13 mouse cellular contexts compared by ENCODE assay signal in genomic region chr7:142374413-142375015, GRCm38 (mm10). TPM values are rescaled to one million over a fixed set of nuclear protein-coding genes. Genes with fewer than 3 reads are reported as not detected.
DNase-seq lines count a peak whose midpoint lies in the region; ATAC-seq and TF ChIP-seq lines count a peak whose summit lies in the region.
"Had no signal": no experiment of that assay in that cellular context is flagged by ENCODE, and none has a peak within 500 bp of the region (broad histone marks: within the 10 kb centered on the region; RNA-seq: fewer than 3 reads in every experiment).

No protein-coding gene starts in this region.

- H3K9ac ChIP-seq in embryonic facial prominence, embryonic 13.5 days = no peak overlapping the region
- no peak overlapping the region for H3K9ac ChIP-seq in heart, postnatal 0 days (replicated peaks; ENCODE audit: low read depth, low read length)
- no peak overlapping the region for H3K9ac ChIP-seq in midbrain, embryonic 14.5 days (replicated peaks; ENCODE audit: low read length)
- H3K9ac ChIP-seq: hindbrain, embryonic 13.5 days; limb, embryonic 15.5 days had no signal

- H3K4me2 ChIP-seq in embryonic facial prominence, embryonic 13.5 days = no peak overlapping the region
- no peak overlapping the region for H3K4me2 ChIP-seq in heart, postnatal 0 days (ENCODE audit: low read depth, low read length)
- H3K4me2 ChIP-seq in midbrain, embryonic 14.5 days (ENCODE audit: low read length) = no peak overlapping the region
- H3K4me2 ChIP-seq: hindbrain, embryonic 13.5 days; limb, embryonic 15.5 days had no signal

- no peaks in the 10 kb centered on the region for H3K9me3 ChIP-seq in embryonic facial prominence, embryonic 13.5 days
- no peaks in the 10 kb centered on the region for H3K9me3 ChIP-seq in embryonic facial prominence, embryonic 10.5 days
- no peaks in the 10 kb centered on the region for H3K9me3 ChIP-seq in heart, postnatal 0 days (replicated peaks; ENCODE audit: control insufficient read depth, low read length)
- no peaks in the 10 kb centered on the region for H3K9me3 ChIP-seq in midbrain, embryonic 14.5 days (ENCODE audit: control insufficient read depth, low read length)
- H3K9me3 ChIP-seq: hindbrain, embryonic 13.5 days; limb, embryonic 15.5 days had no signal

- H3K36me3 ChIP-seq in embryonic facial prominence, embryonic 13.5 days = peaks cover 43% of the 10 kb centered on the region
- peaks cover 46% of the 10 kb centered on the region for H3K36me3 ChIP-seq in embryonic facial prominence, embryonic 10.5 days (replicated peaks)
- peaks cover 39% of the 10 kb centered on the region for H3K36me3 ChIP-seq in heart, postnatal 0 days (replicated peaks; ENCODE audit: control insufficient read depth, insufficient read depth, low read length)
- H3K36me3 ChIP-seq in midbrain, embryonic 14.5 days (ENCODE audit: control insufficient read depth, insufficient read depth, low read length) = peaks cover 48% of the 10 kb centered on the region

- no peak for ATAC-seq in embryonic facial prominence, embryonic 13.5 days (ENCODE audit: insufficient number of reproducible peaks, insufficient read depth, low FRiP score, low TSS enrichment, low read depth)
- ATAC-seq in heart, postnatal 0 days (ENCODE audit: insufficient read depth, low read depth) = no peak
- no peak for ATAC-seq in midbrain, embryonic 14.5 days (ENCODE audit: low FRiP score, low TSS enrichment)

- intact Hi-C loops in left cerebral cortex, postnatal 4 days (cut with DNase I) = no loop called here

- peaks cover 46% of the 10 kb centered on the region for H3K27me3 ChIP-seq in embryonic facial prominence, embryonic 13.5 days
- H3K27me3 ChIP-seq in embryonic facial prominence, embryonic 10.5 days (replicated peaks; ENCODE audit: low read depth, poor library complexity, severe bottlenecking) = peaks cover 46% of the 10 kb centered on the region
- H3K27me3 ChIP-seq in heart, postnatal 0 days (ENCODE audit: control insufficient read depth, insufficient read depth, low read length) = peaks cover 10% of the 10 kb centered on the region; the same call in 1 of the 2 replicates
- H3K27me3 ChIP-seq in midbrain, embryonic 14.5 days (ENCODE audit: control insufficient read depth, insufficient read depth, low read length) = peaks cover 21% of the 10 kb centered on the region

- no peak for DNase-seq in embryonic facial prominence, embryonic 10.5 days (ENCODE audit: low spot score)
- DNase-seq in 3134 (ENCODE audit: extremely low read depth, insufficient read length, low spot score) = peak; percentile 42
- peak; percentile 27 for DNase-seq in brain, adult 2 months (ENCODE audit: low read depth, low spot score)
- DNase-seq in heart, postnatal 0 days (ENCODE audit: low spot score) = no peak
- DNase-seq in embryo, embryonic 11 days = no peak
- DNase-seq in midbrain, embryonic 14.5 days = no peak
- no peak for DNase-seq in left cerebral cortex, postnatal 4 days
- DNase-seq: adrenal gland, postnatal 36 days; right cerebral cortex, postnatal 25 days had no signal

- TF ChIP-seq EP300 in heart, postnatal 0 days (IDR thresholded peaks at IDR 0.05; ENCODE audit: low read depth) = no peak

- peaks cover 29% of the 10 kb centered on the region for H3K4me1 ChIP-seq in embryonic facial prominence, embryonic 13.5 days
- peaks cover 39% of the 10 kb centered on the region for H3K4me1 ChIP-seq in embryonic facial prominence, embryonic 10.5 days
- H3K4me1 ChIP-seq in heart, postnatal 0 days (ENCODE audit: control insufficient read depth, insufficient read depth) = no peaks in the 10 kb centered on the region
- no peaks in the 10 kb centered on the region for H3K4me1 ChIP-seq in midbrain, embryonic 14.5 days (ENCODE audit: control insufficient read depth, insufficient read depth, low read length)

- WGBS in embryonic facial prominence, embryonic 13.5 days = 82% methylated on average over 5 of the region's 5 CpGs
- WGBS in embryonic facial prominence, embryonic 10.5 days = 90% methylated on average over 5 of the region's 5 CpGs
- WGBS in heart, postnatal 0 days = 70% methylated on average over 5 of the region's 5 CpGs
- 93% methylated on average over 5 of the region's 5 CpGs for WGBS in midbrain, embryonic 14.5 days

- TF ChIP-seq CTCF in heart, postnatal 0 days (IDR thresholded peaks at IDR 0.05; ENCODE audit: low read depth) = no peak

- H3K27ac ChIP-seq in embryonic facial prominence, embryonic 13.5 days = peak overlapping the region; percentile 36; the same call in 1 of the 2 replicates
- no peak overlapping the region for H3K27ac ChIP-seq in embryonic facial prominence, embryonic 10.5 days (replicated peaks)
- 0 out of 2 replicates have a peak overlapping the region, but pooled peaks have one; percentile 17 for H3K27ac ChIP-seq in heart, postnatal 0 days (ENCODE audit: low read depth)
- H3K27ac ChIP-seq in midbrain, embryonic 14.5 days (replicated peaks; ENCODE audit: low read depth, low read length) = no peak overlapping the region
- H3K27ac ChIP-seq: hindbrain, embryonic 13.5 days; kidney, postnatal 0 days; limb, embryonic 15.5 days had no signal

- H3K4me3 ChIP-seq in embryonic facial prominence, embryonic 13.5 days = no peak overlapping the region
- no peak overlapping the region for H3K4me3 ChIP-seq in embryonic facial prominence, embryonic 10.5 days
- no peak overlapping the region for H3K4me3 ChIP-seq in heart, postnatal 0 days (ENCODE audit: low read depth, low read length)
- no peak overlapping the region for H3K4me3 ChIP-seq in midbrain, embryonic 14.5 days (replicated peaks; ENCODE audit: low read depth, low read length)
- H3K4me3 ChIP-seq: hindbrain, embryonic 13.5 days; limb, embryonic 15.5 days had no signal

RNA-seq across cellular contexts. Expression of gene Ifitm10, which starts 1.0 kb away (rescaled TPM):
- polyA plus RNA-seq in embryonic facial prominence, embryonic 13.5 days (2015; fragmentation: Nextera tagmentation; extraction: Ambion mirVana) = 2.5 and 3.3 TPM in 2 replicates
- 2.2 and 3.0 TPM in 2 replicates for polyA plus RNA-seq in embryonic facial prominence, embryonic 10.5 days (2016; fragmentation: Nextera tagmentation; extraction: Ambion mirVana)
- total RNA-seq in heart, postnatal 0 days (2014; rRNA removed; ENCODE audit: low replicate concordance) = 0.62 and 4.0 TPM in 2 replicates
- polyA plus RNA-seq in heart, postnatal 0 days (2015; fragmentation: Nextera tagmentation; extraction: Ambion mirVana) = 3.4 and 3.9 TPM in 2 replicates
- 3.9 and 6.1 TPM in 2 replicates for polyA plus RNA-seq in midbrain, embryonic 14.5 days (2014; fragmentation: Nextera tagmentation; extraction: Ambion mirVana)
- 1 to 10 TPM; 6.3 to 9.4 TPM for total RNA-seq in left cerebral cortex, postnatal 4 days (2021)

RNA-seq across cellular contexts. Expression of gene Gm49369, which starts 8.0 kb away (rescaled TPM):
- not detected in 2 replicates for polyA plus RNA-seq in embryonic facial prominence, embryonic 13.5 days (2015; fragmentation: Nextera tagmentation; extraction: Ambion mirVana)
- not detected in 2 replicates for polyA plus RNA-seq in embryonic facial prominence, embryonic 10.5 days (2016; fragmentation: Nextera tagmentation; extraction: Ambion mirVana)
- total RNA-seq in heart, postnatal 0 days (2014; rRNA removed; ENCODE audit: low replicate concordance) = not detected in 2 replicates
- polyA plus RNA-seq in heart, postnatal 0 days (2015; fragmentation: Nextera tagmentation; extraction: Ambion mirVana) = 0.85 TPM in 1 of 2 replicates, not detected in the other
- polyA plus RNA-seq in midbrain, embryonic 14.5 days (2014; fragmentation: Nextera tagmentation; extraction: Ambion mirVana) = 1.8 TPM in 1 of 2 replicates, not detected in the other
- 1 to 10 TPM in 1 of 2 experiments, not detected in 1; 5.0 TPM for total RNA-seq in left cerebral cortex, postnatal 4 days (2021)
- polyA plus RNA-seq: kidney, postnatal 0 days; limb, embryonic 15.5 days had no signal

RNA-seq across cellular contexts. Expression of gene Ctsd, which starts 13.3 kb away (rescaled TPM):
- polyA plus RNA-seq in embryonic facial prominence, embryonic 13.5 days (2015; fragmentation: Nextera tagmentation; extraction: Ambion mirVana) = 210 and 222 TPM in 2 replicates
- 151 and 158 TPM in 2 replicates for polyA plus RNA-seq in embryonic facial prominence, embryonic 10.5 days (2016; fragmentation: Nextera tagmentation; extraction: Ambion mirVana)
- total RNA-seq in heart, postnatal 0 days (2014; rRNA removed; ENCODE audit: low replicate concordance) = 1,049 and 1,105 TPM in 2 replicates
- 484 and 489 TPM in 2 replicates for polyA plus RNA-seq in heart, postnatal 0 days (2015; fragmentation: Nextera tagmentation; extraction: Ambion mirVana)
- polyA plus RNA-seq in midbrain, embryonic 14.5 days (2014; fragmentation: Nextera tagmentation; extraction: Ambion mirVana) = 208 and 229 TPM in 2 replicates
- 100 to 1,000 TPM; 133 to 157 TPM for total RNA-seq in left cerebral cortex, postnatal 4 days (2021)

Comparison
In these comparisons a context has a peak if more than half of its experiments do, and no peak if none do; other contexts are left out.
1. H3K27ac ChIP-seq: peak in embryonic facial prominence, embryonic 13.5 days (single experiment) and heart, postnatal 0 days (single experiment); none in embryonic facial prominence, embryonic 10.5 days (single experiment) and midbrain, embryonic 14.5 days (single experiment).
2. DNase-seq: peak in 3134 (single experiment) and brain, adult 2 months (single experiment); none in embryonic facial prominence, embryonic 10.5 days (single experiment), heart, postnatal 0 days (single experiment), embryo, embryonic 11 days (single experiment), midbrain, embryonic 14.5 days (single experiment) and left cerebral cortex, postnatal 4 days (single experiment).